Mouse (Mus musculus) lung, postnatal 0 days (tissue): ENCODE measurements around the gene Krtap6-2. TPM values are rescaled to one million over a fixed set of nuclear protein-coding genes. Genes with fewer than 3 reads are reported as not detected.

Source experiments
- ATAC-seq: fragments of 200-750 bp; cut with Nextera tagmentation; 2 replicates; pipeline ENCODE4 v1.8.0; 2017; ENCODE audit warnings: moderate library complexity
- DNase-seq: peaks from one replicate; pipeline ENCODE4 v3.0.0-alpha.2; 2016; ENCODE audit warnings: low spot score
- H3K27ac ChIP-seq: fragments of 300-500 bp; sonication (generic); 2 replicates; pipeline ENCODE4 v1.5.1; 2014; ENCODE audit warnings: antibody characterized with exemption, mild to moderate bottlenecking, low read length, mixed read lengths
- H3K27me3 ChIP-seq: fragments of 300-500 bp; sonication (generic); replicated peaks from 2 replicates; pipeline ENCODE4 v1.6.1; 2014; ENCODE audit warnings: low read length, mixed read lengths; ENCODE audit not compliant: insufficient read depth
- H3K36me3 ChIP-seq: fragments of 300-500 bp; sonication (generic); 2 replicates; pipeline ENCODE4 v1.6.1; 2014; ENCODE audit warnings: low read length, mixed read lengths; ENCODE audit not compliant: insufficient read depth
- H3K4me1 ChIP-seq: fragments of 300-500 bp; sonication (generic); 2 replicates; pipeline ENCODE4 v1.6.1; 2014; ENCODE audit warnings: antibody characterized with exemption, low read depth, low read length, mixed read lengths; ENCODE audit not compliant: insufficient read depth
- H3K4me2 ChIP-seq: fragments of 300-500 bp; sonication (generic); replicated peaks from 2 replicates; pipeline ENCODE4 v1.6.1; 2014; ENCODE audit warnings: low read depth, mild to moderate bottlenecking, low read length, moderate library complexity, mixed read lengths
- H3K4me3 ChIP-seq: fragments of 300-500 bp; sonication (generic); 2 replicates; pipeline ENCODE4 v1.5.1; 2014; ENCODE audit warnings: low read depth, low read length
- H3K9ac ChIP-seq: fragments of 300-500 bp; sonication (generic); replicated peaks from 2 replicates; pipeline ENCODE4 v1.6.1; 2014; ENCODE audit warnings: low read depth, mild to moderate bottlenecking
- H3K9me3 ChIP-seq: fragments of 300-500 bp; sonication (generic); 2 replicates; pipeline ENCODE4 v1.6.1; 2016; ENCODE audit warnings: low read length, mixed read lengths
- CTCF ChIP-seq: IDR thresholded peaks from 2 replicates; pipeline ENCODE4 v1.5.1; 2016; ENCODE audit warnings: antibody characterized with exemption, mild to moderate bottlenecking
- EP300 ChIP-seq: IDR thresholded peaks from 2 replicates; pipeline ENCODE4 v1.6.1; 2016; ENCODE audit warnings: antibody characterized with exemption, mild to moderate bottlenecking, control low read depth
- WGBS: fragments of 180-500 bp; shearing (Covaris S2); extraction: QIAGEN DNeasy Blood & Tissue Kit; methylation state at CpG from one replicate; pipeline ENCODE4 v1.1.7; 2014; 5-methylcytosine and 5-hydroxymethylcytosine counted together
- polyA plus RNA-seq: library from polyadenylated mRNA; unstranded; fragments of >200 nt; fragmentation: Nextera tagmentation; extraction: Ambion mirVana; gene quantifications from 2 replicates; pipeline ENCODE4 v1.2.1, GENCODE M21; 2015

Krtap6-2 gene
- polyA plus RNA-seq, 1 experiment from 2014 or later: not detected

GRCm38 (mm10) chr16:89403768-89404167 lies 16.1 kb downstream of the Krtap6-2 start, which contains the start of gene Krtap21-1:
Krtap21-1 (minus strand) TSS chr16:89403868.
- Histone ChIP-seq H3K27me3 (no peaks in the 10 kb centered on the region), H3K9me3 (no peaks in the 10 kb centered on the region), H3K4me3 (no peak within 1 kb of the TSS), H3K9ac (no peak within 1 kb of the TSS), H3K36me3 (no peaks in the 10 kb centered on the region), H3K4me1 (no peaks in the 10 kb centered on the region), H3K27ac (no peak within 1 kb of the TSS), H3K4me2 (no peak within 1 kb of the TSS)
- ATAC-seq (no peak), DNase-seq (no peak)
- WGBS: 58% methylated on average over 2 of the region's 2 CpGs
- TF ChIP-seq CTCF: no peak
- TF ChIP-seq EP300: no peak

- Histone ChIP-seq H3K27ac (no peak overlapping the region), H3K9me3 (no peaks in the 10 kb centered on the region), H3K4me2 (no peak overlapping the region), H3K4me3 (no peak overlapping the region), H3K36me3 (no peaks in the 10 kb centered on the region), H3K4me1 (no peaks in the 10 kb centered on the region), H3K27me3 (no peaks in the 10 kb centered on the region), H3K9ac (no peak overlapping the region)
- ATAC-seq (no peak), DNase-seq (no peak)
- WGBS: 64% methylated on average over 2 of the region's 2 CpGs
- TF ChIP-seq EP300: no peak
- no peak for TF ChIP-seq CTCF
Observed at GRCm38 (mm10) chr16:89372734-89373461, 47.0 kb downstream of the Krtap6-2 start.

Other genes with a start within 250 kb of the Krtap6-2 start
- not detected in 2 replicates for gene 1110057P08Rik, start 245.4 kb downstream of the Krtap6-2 start, polyA plus RNA-seq
- not detected in 2 replicates for gene Krtap20-2, start 214.2 kb downstream of the Krtap6-2 start, polyA plus RNA-seq
- not detected in 2 replicates for gene Krtap21-1, start 16.2 kb downstream of the Krtap6-2 start, polyA plus RNA-seq
- not detected in 2 replicates for gene Krtap8-1, start 67.8 kb upstream of the Krtap6-2 start, polyA plus RNA-seq
- not detected in 2 replicates for gene Krtap7-1, start 88.2 kb upstream of the Krtap6-2 start, polyA plus RNA-seq
- gene Krtap11-1, start 151.1 kb upstream of the Krtap6-2 start, polyA plus RNA-seq: not detected in 2 replicates